Mouse (Mus musculus): Measurements from ENCODE around the gene 4921507P07Rik. TPM values are rescaled to one million over a fixed set of nuclear protein-coding genes. Genes with fewer than 3 reads are reported as not detected.
"Not testable (repeated sequence)": the region's sequence is repeated elsewhere in the genome, so short reads cannot be mapped to it uniquely, and the experiment has no call there.

4921507P07Rik gene
- under 1 TPM; 0.10 to 0.32 TPM for total RNA-seq (2021)
- long read RNA-seq, experiment 1 = 0 reads
- long read RNA-seq, experiment 2, partial matches to known transcripts = 0 of 1 reads
- long read RNA-seq, experiment 2, other reads (novel, unspliced or antisense) = 1 of 1 reads

DNA sequence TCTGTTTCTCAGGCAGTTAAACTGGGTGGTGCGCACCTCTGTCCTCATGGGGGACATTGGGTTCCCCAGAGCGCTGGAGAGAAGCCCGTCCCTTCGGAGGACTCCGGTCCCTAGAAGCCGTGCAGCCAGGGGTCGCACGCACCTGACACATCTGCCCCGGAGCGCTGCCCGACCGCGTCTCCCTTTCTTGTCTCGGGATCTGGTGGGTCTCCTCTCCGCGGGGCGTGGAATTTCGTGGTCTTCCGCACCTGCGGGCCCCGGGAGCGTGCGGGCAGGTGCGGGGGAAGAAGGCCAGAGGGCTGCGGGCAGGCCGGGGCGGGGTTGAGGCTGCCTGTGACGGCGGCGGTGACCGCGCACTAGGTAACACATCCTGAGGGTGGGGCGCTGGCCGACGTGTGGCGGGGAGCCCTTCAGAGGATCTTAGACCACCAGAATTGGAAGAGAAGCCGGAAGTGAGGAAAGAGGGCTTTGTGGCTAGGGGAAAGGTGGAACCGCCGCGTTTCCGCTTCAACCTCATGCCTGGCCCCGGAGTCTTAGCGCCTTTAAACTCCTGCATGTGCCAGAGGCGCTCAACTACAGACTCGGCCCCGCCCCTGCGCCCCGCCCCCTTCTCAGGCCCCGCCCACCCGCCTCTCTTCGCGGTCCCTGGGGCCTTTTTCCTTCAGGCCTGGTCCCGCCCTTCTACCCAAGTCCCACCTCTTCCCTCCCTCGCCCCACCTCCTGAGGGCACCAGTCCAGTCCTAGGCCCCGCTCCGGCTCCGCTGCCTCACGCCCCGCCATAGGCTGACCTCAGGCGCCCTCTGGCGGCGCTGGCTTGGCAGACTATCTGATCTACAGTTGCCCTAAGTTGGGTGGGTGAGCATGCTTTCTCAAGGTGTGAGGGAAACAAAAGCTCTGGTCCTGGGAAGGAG is at the start of gene 4921507P07Rik:
4921507P07Rik (minus strand) TSS at position 332 of the 911 bp plus-strand sequence.
- DNase-seq (ENCODE audit: low spot score in 2 of 2) = peak; percentile 80 to 91

DNA sequence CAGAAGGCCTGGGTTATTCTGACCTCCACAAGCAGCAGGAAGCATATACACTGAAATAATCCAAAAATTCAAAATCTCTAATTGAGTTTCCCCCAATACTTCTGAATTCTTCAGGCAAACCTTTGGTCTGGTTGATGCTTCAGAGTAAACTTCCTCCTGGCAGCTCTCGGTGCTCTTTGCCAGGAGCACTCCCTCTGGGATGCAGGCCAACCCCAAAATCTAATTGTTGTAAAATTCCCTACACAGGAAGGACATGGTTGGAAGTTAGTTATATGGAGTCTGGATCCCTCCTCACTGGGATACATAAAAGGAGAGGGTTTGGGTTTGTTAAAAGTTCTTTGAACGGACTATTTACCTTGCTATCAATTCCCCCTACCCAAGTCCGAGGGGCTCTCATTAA is 48.3 kb upstream of the 4921507P07Rik start:
- no peak for DNase-seq (ENCODE audit: low spot score in 2 of 2)

DNA sequence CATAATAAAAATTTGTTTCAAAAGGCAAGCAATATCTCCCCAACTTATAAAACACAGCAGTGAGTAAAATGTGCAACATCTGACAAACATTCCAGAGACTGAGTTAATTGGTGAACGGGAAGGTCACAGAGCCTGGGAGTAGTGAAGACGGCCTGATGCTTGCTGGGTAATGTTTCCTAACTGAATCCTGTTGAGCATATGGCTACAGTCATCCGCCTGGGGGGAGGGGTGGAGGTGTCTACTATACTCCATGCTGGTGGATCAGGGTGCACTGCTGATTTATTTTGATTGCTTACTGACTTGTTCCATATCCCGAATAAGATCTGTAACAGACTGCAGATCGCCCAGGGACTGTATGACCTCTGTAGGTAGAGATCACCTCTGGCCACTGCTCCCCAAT is 45.5 kb upstream of the 4921507P07Rik start:
- DNase-seq (ENCODE audit: low spot score in 2 of 2) = no peak

DNA sequence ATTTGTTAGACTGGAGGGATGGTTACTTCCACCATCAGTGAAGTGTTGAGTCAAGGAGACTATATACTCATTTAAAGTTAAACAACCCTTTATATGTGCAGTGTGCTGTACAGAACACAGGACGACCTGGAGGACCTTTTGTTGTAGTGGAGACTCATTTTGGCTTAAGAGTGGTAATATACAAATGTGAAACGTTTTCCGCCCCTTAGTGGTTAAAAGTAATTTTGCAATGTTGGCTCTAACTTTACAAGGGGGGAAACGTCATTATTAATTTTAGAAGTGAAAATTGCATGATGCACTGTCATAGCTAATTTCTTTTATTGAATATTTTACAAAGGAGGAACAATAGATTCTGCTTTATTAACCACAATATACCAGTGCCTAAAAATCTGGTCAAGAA is 43.9 kb upstream of the 4921507P07Rik start:
- no peak for DNase-seq (ENCODE audit: low spot score in 2 of 2)

DNA sequence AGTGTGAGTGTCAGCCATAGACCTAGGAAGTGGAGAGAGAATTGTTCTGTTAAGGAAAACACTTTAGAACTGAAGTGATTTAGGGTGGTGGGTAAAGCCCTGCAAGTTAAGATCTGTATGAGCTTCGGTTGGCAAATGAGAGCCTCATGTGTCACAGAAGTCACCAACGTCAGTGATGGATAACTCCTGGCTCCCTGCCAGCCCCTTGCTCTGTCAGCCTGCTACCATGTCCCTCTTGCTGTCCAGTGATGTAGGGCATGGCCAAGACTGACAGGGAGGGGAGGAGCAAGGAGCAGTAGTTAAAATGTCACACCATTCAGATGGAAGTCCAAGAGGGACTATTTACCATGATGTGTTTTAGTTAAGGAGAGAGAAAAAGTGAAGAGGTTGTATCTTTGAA is 43.2 kb upstream of the 4921507P07Rik start:
- DNase-seq (ENCODE audit: low spot score in 2 of 2) = no peak

DNA sequence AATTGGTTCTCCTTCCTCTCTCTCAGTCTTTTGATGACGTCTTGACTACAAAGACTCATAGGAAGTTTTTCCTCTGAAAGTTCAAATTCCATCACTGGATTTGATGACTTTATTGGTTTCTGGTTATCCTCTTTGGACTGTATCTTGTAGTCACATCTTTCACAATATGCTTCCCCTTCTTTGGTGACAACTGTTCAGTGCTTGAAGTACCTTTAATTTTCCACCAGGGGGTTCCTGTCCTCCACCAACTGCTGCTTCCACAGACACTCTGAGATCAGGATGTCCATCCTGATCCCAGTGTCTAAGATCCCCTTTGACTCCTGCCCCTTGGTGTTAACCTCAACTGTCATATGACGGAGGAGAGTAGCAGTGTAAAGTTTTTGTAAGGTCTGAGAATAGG is 29.7 kb upstream of the 4921507P07Rik start:
- not testable (repeated sequence) for DNase-seq (ENCODE audit: low spot score in 2 of 2)

DNA sequence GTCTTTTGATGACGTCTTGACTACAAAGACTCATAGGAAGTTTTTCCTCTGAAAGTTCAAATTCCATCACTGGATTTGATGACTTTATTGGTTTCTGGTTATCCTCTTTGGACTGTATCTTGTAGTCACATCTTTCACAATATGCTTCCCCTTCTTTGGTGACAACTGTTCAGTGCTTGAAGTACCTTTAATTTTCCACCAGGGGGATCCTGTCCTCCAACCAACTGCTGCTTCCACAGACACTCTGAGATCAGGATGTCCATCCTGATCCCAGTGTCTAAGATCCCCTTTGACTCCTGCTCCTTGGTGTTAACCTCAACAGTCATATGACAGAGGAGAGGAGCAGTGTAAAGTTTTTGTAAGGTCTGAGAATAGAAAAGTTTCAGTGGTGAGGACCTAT is 21.8 kb upstream of the 4921507P07Rik start:
- DNase-seq (ENCODE audit: low spot score in 2 of 2) = not testable (repeated sequence)

DNA sequence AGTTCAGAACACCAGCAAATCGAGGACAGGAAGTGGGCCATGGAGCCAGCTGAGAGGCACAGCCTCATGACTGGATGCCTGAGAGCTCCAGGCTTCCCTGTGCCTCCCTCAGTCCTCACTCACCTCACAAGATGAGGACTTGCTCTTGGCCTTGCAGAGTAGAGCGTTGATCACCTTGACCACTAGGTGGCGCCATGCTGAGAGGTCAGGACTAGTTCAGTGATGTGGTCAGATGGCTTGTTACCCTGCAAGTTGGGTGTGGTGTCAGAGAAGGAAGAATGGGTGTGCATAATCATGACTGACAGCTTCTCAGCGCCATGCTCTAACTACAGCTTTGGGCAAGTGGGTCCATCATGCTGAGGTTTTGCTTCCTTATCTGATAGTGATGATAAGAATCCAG is 5.2 kb upstream of the 4921507P07Rik start:
- no peak for DNase-seq (ENCODE audit: low spot score in 2 of 2)

DNA sequence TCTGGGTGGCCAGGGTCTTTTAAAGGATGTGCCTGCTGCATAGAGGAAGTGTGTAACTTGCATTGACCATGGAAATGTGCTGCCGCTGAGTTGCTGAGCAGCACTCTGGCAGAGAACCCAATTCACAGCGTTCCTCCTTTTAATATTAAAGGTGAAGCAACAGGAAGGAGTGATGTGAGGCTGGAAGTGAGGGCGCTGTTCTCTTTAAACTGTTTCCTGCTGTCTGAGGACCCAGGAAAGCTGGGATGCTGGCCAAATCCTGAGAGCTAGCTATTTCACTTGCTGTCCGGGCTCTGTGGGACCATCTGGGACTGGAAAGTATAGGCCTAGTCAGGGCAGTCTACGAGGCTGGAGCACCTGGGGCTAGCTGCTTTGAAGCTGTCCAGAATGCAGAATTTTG is 2.1 kb upstream of the 4921507P07Rik start:
- peak in 1 of 2 experiments; percentile 38 for DNase-seq (ENCODE audit: low spot score in 2 of 2)

DNA sequence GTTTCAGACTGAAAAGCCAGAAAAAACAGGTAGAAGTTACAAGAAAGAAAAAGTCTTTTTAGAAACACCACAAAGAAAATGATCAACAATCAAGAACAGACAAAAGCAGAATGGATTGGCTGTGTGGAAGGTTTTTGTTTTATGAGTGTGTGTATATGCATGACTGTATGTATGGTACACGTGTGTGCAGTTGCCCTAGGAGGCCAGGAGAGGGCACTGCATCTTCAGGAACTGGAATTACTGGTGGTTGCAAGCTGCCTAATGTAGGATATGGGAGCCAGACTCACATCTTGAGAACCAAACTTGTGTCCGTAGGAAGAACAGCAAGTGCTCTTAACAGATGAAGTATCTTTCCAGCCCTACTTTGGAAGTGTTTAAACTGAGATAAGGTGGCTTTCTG is 2.1 kb downstream of the 4921507P07Rik start:
- no peak for DNase-seq (ENCODE audit: low spot score in 2 of 2)

DNA sequence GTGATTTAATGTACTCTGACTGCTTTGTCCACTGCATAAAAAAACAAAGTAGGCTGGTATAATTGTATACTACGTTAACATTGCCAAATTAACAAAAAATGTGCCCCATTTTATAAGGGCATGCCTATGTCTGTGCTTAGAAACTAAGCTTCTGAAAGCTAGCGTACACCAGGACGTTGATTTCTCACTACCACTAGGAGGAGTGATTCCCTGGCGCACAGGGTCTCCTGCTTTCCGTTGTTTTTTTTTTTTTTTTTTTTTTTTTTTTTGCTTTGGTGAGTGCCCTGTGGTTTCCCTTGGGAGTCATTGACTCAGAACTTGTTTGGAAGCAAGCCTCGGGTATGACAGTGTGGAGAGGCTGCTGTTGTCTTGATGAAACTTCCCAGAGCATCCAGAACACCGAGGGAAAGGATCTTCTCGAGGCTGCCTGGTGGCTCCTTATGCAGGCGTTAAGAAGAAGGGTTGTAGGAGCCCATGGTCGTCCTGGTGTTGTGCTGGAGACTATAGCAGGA is 3.0 kb downstream of the 4921507P07Rik start:
- DNase-seq (ENCODE audit: low spot score in 2 of 2) = no peak

DNA sequence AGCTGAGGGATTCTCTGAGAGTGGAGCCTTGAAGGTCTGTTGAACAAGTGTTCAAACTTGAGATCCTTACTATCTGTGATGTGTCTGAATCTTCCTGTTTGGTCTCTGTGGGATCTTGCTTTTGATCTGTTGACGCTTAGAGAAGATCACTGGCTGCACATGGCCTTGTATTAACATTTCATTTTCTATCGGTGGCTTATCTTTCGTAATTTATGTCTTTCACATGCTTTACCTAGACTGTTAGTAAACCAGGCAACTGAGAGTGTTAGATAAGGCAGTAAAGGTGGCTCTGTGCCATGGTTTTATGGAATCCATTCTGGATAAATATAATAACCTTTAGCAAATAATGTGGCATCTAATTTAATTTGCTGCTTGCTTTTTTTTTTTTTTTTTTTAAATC is 6.2 kb downstream of the 4921507P07Rik start:
- no peak for DNase-seq (ENCODE audit: low spot score in 2 of 2)

DNA sequence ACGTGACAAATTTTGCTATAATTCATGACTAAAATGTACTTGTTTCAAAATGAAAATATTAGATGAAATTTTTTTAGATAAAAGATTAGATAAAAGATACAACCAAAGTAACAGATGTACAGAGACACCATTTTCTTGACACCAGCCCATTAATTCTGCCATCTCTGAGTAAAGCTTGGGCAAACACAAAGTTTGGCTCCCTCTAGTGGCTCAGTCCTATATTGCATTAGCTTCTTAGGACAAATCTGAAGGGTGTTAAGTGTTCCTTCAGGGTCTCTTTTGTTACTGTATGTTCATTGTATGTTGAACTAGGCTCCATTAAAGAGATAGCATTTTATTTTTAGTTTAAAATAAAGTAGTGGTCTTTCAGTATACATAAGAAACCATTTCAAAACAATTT is 8.2 kb downstream of the 4921507P07Rik start:
- no peak for DNase-seq (ENCODE audit: low spot score in 2 of 2)

DNA sequence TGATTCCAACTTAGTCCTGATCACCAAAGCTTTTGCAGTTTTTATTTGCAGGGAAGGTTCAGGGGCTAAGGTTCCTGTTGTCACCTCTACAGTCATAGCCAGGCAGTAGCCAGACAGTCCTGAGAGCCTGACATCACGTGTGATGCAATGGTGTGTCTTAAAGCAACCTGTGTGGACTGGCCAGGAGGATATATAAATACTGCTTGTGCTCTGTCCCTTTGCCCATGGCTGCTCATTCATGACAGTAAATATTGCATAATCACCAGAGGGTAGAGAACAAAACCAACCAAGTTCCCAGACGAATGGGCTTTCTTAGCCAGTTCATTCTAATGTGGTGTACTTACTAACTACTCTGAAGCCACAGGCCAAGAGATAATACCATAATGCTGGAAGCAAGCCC is 9.0 kb downstream of the 4921507P07Rik start:
- no peak for DNase-seq (ENCODE audit: low spot score in 2 of 2)

DNA sequence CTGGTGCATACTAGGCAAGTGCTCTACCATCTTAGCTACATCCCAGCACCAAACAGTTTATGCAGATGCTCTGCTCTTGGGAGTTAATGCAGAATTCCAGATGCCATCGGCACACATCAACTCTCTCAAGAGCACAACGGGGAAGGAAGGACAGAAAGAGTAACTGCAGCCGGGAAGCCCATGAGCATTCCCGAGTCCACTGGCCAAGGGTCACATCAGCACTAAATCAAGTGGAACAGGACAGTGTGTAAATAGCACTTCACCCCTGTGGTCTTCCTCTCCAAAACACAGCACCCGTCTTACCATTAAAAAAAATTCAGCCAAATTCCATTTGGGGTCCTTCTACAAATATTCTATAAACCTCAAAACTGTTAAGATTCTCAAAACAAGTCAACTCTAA is 10.1 kb downstream of the 4921507P07Rik start:
- no peak for DNase-seq (ENCODE audit: low spot score in 2 of 2)

DNA sequence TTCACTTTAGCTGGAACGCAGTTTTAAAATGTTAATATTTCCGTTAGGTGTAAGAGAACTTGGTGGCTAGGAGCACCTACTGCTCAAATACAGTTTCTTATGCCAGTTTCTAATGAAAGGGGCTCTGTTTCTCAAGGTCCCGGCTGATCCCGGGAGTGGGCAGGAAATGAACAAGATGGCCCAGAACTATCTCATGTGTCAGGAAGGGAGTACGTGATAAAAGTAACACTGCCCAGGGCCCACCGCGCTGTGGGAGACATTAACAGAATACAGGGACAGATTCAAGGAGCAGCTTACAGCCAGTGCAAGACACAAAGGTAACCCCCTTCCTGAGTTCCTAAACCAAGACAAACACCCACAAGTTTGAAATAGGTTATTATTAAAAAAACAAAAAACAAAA is 10.7 kb downstream of the 4921507P07Rik start:
- DNase-seq (ENCODE audit: low spot score in 2 of 2) = no peak

DNA sequence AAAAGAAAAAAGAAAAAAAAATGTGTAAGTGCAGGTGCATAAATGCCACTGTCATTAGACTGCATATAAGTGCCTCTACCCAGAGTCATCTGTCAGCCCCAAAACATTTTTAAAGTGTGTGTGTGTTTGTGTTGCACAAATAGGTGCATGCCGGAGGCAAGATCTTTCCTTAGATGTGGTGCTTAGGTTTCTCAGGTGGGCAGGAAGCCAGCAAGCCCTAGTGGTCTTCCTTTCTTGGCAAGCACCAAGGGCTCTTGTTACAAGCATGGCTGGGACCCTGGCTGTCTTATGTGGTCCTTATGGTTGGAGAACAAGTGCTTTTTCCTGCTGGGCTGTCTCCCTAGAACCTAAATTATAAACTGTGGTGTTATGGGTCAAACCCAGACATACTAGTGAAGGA is 24.8 kb downstream of the 4921507P07Rik start:
- no peak for DNase-seq (ENCODE audit: low spot score in 2 of 2)

DNA sequence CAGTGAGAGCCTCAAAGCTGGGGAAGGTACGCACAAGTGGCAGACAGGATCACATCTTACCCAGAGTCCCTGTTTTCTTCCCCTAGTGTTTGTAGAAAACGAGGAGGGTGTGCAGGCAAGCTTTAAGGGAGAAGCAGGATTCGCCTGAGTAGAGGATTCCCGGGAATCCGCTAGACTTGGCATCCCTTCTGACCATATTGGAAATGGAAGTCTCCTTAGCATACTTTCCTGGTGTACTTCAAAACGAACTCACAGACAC is 29.5 kb downstream of the 4921507P07Rik start:
- DNase-seq (ENCODE audit: low spot score in 2 of 2) = no peak

DNA sequence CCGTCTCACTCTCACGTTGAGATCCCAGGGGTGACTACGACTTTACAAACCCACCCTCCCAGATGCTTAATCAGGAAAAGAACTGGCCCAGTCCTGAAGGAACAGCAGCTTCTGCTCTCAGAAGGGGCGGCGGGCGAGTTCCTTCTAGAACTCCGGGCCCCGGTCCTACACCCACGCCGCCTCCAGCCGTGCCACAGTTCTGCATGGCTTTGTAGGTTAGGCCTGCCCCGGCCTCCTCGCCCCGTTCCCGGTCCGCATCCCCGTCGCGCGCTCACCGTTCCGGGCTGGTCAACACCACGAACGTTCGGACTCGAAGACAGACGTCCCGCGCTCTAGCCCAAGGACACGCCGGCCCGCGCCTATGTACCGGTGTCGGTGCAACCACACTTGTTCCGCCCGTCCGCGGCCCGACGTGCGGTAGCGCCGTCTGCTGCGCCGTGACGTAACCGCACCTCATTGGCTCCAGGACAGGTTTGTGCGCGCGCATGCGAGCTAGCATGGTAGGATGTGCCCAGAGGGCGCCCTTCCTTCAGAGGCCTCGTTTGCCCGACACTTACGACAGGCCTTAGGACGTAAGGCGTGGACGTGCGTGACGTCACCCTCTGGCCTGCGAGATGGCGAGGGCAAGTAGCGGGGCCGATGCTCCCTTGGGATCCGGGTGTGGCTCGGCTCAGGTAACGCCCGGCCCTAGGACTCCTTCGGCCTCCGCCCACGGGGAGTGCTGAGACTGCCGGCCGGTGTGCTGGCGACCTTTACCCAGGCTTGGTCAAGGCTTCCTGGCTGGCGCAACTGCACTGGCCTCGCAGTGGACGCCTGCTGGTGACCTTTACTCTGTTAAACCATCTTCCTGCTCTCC is 30.1 kb downstream of the 4921507P07Rik start, which contains the start of gene Cycs:
Cycs (minus strand) TSS at position 398 of the 856 bp plus-strand sequence.
- peak; percentile 98 to 99 for DNase-seq (ENCODE audit: low spot score in 2 of 2)

DNA sequence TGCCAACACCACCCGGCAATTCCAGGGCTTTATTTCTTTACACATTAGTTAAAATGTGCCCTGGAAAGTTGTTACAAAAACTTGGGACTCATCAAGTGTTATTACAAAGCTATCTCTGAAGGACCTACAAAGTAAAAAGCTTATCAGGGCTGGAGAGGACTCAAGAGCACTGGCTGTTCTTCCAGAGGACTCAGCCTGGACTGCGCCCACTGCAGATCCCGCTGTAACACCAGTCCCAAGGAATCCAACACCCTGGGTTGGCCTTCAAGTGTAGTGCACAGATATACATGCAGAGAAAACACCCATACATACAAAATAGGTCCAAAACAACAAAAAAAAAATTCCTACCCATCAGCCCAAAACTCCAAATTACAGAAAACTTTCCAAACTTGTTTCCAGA is 32.8 kb downstream of the 4921507P07Rik start:
- DNase-seq (ENCODE audit: low spot score in 2 of 2) = no peak

DNA sequence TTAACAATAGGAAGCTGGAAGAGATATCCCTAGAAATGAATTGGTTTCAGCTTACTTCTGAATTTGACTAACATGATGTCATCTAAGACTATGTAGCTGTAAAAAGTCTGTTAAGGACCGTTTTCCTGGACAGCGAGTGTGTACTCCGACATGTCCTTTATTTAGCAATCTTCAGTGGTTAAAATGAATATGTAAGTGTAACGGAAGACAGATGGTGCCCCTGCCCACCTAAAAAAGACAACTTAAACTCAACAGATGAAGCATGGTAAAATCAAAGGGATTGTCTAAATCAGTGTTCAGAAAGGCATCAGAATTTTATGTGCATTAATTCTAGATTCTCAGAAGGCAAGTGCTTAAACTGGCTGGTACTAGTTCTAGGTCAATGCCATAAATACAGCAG is 34.0 kb downstream of the 4921507P07Rik start:
- DNase-seq (ENCODE audit: low spot score in 2 of 2) = no peak

DNA sequence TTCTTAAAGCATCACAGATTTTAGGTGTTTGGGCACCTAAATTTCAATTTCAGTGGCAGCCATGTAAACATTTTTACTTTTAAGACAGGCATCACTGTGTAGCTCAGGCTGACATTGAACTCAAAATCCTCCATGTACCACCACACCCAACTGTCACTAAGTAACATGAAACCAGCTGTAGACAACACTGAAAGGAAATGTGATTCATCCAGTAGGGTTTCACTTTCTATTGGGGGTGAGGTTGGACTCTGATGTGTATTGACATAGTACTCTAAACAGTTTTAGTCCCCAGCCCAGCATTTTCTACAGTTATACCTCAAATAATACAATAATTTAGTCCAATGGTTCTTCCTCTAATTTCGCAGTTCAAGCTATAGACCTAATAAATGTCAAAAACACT is 35.7 kb downstream of the 4921507P07Rik start:
- DNase-seq (ENCODE audit: low spot score in 2 of 2) = no peak
